Mouse (Mus musculus): Measurements from ENCODE around the gene Gm826. TPM values are rescaled to one million over a fixed set of nuclear protein-coding genes. Genes with fewer than 3 reads are reported as not detected.

Gm826 gene
- polyA plus RNA-seq, 1 experiment from 2014 or later = 0.75 TPM

DNA sequence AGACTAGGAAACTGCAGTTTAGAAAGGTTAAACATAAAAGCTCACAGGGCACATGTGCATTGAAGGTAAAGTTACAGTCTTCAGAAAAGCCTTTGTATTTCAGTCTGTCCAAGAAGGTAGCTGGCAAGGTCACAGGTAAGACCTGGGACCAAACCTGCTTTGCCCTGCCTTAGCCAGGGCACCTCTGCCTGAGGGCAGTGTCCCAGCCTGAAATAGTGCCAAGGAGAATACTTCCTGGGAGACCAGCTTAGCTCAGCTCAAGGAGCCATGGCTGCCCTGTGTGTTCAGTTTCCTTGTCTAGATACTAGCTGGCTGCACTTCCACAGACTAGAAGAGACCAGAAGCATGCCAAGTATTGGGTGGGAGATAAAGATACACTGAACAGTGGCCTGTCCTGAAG lies 35.4 kb downstream of the Gm826 start:
- no peak for DNase-seq (ENCODE audit: low spot score)

DNA sequence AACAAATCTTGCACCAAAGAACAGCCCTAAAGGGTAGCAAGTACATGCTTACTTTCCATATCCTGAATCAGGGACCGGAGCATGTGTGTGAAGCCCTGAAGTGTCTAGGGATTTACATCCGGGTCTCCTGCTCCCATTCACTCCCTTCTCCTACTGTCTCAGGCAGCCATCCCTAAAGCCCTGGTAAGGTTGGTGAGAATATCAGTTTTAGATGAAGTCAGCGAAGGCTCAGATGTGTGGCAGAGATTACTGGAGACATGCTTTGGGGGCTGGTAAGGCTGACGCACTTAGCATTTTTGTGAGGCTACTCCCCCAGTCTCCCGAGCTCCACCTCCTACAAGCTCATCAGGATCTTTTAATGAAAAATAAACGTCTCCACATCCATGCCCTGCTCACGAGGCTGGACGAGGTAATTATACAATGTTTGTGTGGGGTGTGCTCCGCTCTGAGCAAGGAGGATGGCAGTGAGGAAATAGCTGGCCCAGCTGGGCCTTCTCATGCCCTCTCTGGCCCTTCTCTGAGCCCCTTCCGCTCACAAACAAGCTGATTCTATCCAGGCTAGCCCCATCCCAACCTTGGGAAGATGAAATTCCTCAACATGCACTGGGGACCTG lies 45.3 kb downstream of the Gm826 start:
- DNase-seq (ENCODE audit: low spot score) = no peak

DNA sequence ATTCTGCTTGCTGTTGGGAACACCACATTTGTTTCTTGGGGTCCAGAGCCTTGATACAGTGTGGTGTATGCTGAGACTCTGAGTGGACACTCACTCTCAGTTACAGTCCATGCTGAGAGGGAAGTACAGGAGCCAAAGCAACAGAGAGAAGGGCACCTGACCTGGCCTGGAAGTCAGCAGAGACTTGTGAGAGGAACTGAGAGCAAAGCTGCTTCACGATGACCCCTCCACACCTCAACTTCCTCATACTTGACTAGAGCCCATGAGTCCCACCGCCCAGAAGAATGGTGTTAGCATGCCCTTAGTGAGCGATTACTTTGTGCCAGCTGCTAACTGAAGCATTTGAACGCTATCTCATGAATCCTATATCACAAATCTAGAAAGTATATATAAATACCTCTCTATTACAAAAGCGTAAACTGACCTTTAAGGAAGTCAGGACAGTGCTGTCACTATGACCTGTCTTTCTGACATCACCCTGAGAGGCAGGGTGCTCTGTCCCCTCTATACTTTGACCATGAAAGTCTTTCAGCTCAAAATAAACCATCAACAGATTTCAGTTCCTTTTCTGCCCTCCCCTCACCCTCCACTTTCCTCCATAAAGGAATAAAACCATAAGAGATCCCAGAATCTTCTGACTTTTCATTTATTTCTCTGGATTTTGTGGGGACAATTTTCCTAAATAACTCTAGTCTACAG lies 57.9 kb downstream of the Gm826 start:
- no peak for DNase-seq (ENCODE audit: low spot score)

DNA sequence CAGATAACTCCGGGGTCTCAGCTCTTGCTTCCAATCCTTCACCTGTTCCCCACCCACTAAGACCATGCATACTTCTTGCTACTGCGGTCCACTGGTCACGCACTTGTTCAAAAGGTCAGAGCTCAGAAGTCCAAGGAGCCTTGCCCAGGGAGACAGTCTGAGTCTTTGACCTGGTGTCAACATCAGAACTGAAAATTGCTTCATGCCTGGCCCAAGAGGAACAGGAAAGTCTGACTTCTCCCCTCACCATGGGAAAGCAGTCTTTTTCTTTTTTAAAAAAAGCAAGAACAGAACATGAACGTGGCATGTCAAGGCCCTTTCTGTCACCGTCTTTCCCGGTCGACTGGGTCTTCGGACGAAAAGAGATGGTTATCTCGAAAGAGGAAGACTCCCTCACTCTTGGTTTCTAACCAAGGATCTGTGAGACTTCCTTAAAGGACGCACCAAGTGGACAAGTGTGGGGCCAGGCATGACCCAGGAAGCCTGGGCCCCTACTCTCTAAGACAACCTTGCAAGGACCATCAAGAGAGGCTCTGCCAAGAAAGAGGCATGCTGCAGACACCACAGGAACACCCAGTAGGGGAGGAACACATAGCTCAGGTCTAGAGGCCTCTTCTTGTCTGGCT lies 66.0 kb downstream of the Gm826 start:
- DNase-seq (ENCODE audit: low spot score) = no peak

DNA sequence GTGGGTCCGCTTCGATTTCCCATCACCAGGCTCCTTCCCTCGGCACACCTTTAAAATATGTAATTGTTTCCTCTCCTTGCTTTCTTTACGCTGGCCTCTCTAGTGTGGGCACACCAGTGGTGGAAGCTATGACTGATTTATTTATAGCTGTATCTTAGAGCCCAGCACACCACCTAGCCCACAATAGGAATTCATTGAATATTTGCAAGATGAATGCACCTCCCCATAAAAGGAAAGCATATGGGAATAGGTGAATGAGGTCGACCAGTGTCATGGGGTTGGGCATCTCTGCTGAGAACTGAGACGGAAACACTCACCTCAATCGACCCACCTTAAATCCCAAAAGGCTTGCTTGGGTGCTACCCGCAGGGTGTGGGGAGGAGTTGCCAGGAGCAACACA lies 70.1 kb downstream of the Gm826 start:
- no peak for DNase-seq (ENCODE audit: low spot score)

DNA sequence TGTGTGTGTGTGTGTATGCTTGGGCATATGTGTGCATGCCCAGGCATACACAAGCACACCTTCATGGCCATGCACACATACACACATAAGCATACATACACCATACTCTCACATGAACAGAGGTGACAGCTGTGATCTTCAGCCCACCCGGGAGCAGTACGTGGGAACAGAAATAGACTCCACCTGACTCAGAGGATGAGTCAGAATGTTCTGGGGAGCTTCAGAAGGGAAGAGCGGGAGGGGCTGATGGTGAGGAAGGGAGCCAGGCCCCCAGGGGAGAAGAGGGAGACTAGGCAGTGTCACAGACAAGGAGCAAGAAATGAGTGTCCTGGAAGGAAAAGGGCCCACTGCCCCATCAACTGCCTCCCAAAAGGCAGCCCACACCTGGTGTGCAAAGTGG lies 72.4 kb downstream of the Gm826 start:
- no peak for DNase-seq (ENCODE audit: low spot score)

Other genes with a start within 250 kb of the Gm826 start
- 8.5 and 10.7 TPM in 2 replicates for gene Mafb, start 32.9 kb upstream of the Gm826 start, polyA plus RNA-seq (2015; fragmentation: Nextera tagmentation; extraction: Ambion mirVana)

Measured in thymus, postnatal 0 days (tissue).